Mouse (Mus musculus) embryonic facial prominence, embryonic 15.5 days (tissue): Measurements from ENCODE around the gene Gale. TPM values are rescaled to one million over a fixed set of nuclear protein-coding genes. Genes with fewer than 3 reads are reported as not detected.

Experiments used
- ATAC-seq: fragments of 200-750 bp; cut with Nextera tagmentation; 2 replicates; pipeline ENCODE4 v1.8.0; 2017; ENCODE audit warnings: low read depth, moderate TSS enrichment; ENCODE audit not compliant: insufficient number of reproducible peaks, low FRiP score, low TSS enrichment
- H3K27ac ChIP-seq: fragments of 300-500 bp; sonication (generic); replicated peaks from 2 replicates; pipeline ENCODE4 v1.5.1; 2015; ENCODE audit warnings: mild to moderate bottlenecking, inconsistent platforms
- H3K27me3 ChIP-seq: fragments of 300-500 bp; sonication (generic); 2 replicates; pipeline ENCODE4 v1.6.1; 2015; ENCODE audit warnings: inconsistent platforms
- H3K36me3 ChIP-seq: fragments of 300-500 bp; sonication (generic); 2 replicates; pipeline ENCODE4 v1.6.1; 2015; ENCODE audit warnings: mild to moderate bottlenecking, inconsistent platforms
- H3K4me1 ChIP-seq: fragments of 300-500 bp; sonication (generic); 2 replicates; pipeline ENCODE4 v1.6.1; 2015; ENCODE audit warnings: inconsistent platforms
- H3K4me2 ChIP-seq: fragments of 300-500 bp; sonication (generic); replicated peaks from 2 replicates; pipeline ENCODE4 v1.6.1; 2015; ENCODE audit warnings: mild to moderate bottlenecking, inconsistent platforms
- H3K4me3 ChIP-seq: fragments of 300-500 bp; sonication (generic); replicated peaks from 2 replicates; pipeline ENCODE4 v1.5.1; 2015; ENCODE audit warnings: mild to moderate bottlenecking, inconsistent platforms
- H3K9ac ChIP-seq: fragments of 300-500 bp; sonication (generic); 2 replicates; pipeline ENCODE4 v1.6.1; 2015; ENCODE audit warnings: inconsistent platforms
- H3K9me3 ChIP-seq: fragments of 300-500 bp; sonication (generic); replicated peaks from 2 replicates; pipeline ENCODE4 v1.6.1; 2016; ENCODE audit warnings: inconsistent platforms
- WGBS: fragments of 180-500 bp; shearing (Covaris S2); methylation state at CpG from one replicate; pipeline ENCODE4 v1.1.7; 2015; 5-methylcytosine and 5-hydroxymethylcytosine counted together
- polyA plus RNA-seq: library from polyadenylated mRNA; unstranded; fragments of >200 nt; fragmentation: Nextera tagmentation; extraction: Ambion mirVana; gene quantifications from 2 replicates; pipeline ENCODE4 v1.2.1, GENCODE M21; 2015

Gale gene
- 44.7 and 48.0 TPM in 2 replicates for polyA plus RNA-seq

DNA sequence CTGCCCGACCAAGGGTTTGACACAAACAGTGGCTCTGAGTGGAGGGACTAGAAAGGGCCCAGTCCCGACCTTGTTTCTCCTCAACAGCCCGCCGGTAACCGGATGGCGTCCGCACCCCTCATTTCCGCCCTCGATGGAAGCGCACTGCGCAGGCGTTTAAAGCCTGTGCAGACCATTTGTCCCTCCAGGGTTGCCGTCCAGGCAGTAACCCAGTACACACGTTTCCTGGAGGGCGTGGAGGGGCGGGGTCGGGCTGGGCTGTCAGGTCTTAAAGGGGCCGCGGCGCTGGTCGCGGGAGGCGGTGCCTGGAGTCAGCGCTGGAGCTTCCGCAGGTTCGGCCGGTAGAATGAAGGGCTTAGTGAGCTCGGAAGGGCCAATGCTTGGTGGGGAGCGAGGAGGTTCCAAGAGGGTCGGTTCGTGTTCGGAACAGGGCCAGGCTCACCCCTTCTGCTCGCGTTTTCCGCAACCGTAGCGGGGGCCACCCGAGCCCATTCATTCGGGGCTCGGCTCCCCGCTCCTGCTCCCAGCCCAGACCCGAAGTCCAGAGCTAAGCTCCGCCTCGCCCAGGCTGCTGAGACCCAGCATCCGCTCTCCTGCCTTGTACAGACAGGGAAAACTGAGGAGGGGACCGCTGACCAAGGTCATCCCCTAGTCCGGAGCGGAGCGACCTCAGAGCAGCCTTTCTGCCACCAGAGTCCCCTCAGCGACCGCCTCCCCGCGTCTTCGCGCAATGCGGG, at the start of gene Gale:
TSS of gene Gale (plus strand) at position 271 of the 737 bp plus-strand sequence.
- Histone ChIP-seq H3K4me2 (peak within 1 kb of the TSS; percentile 93), H3K27ac (peak within 1 kb of the TSS; percentile 93), H3K27me3 (no peaks in the 10 kb centered on the region), H3K4me3 (peak within 1 kb of the TSS; percentile 79), H3K4me1 (peaks cover 21% of the 10 kb centered on the region), H3K36me3 (peaks cover 66% of the 10 kb centered on the region), H3K9ac (peak within 1 kb of the TSS; percentile 74), H3K9me3 (no peaks in the 10 kb centered on the region)
- peak; percentile 93 for ATAC-seq
- WGBS = under 1% methylated on average over 56 of the region's 56 CpGs

DNA sequence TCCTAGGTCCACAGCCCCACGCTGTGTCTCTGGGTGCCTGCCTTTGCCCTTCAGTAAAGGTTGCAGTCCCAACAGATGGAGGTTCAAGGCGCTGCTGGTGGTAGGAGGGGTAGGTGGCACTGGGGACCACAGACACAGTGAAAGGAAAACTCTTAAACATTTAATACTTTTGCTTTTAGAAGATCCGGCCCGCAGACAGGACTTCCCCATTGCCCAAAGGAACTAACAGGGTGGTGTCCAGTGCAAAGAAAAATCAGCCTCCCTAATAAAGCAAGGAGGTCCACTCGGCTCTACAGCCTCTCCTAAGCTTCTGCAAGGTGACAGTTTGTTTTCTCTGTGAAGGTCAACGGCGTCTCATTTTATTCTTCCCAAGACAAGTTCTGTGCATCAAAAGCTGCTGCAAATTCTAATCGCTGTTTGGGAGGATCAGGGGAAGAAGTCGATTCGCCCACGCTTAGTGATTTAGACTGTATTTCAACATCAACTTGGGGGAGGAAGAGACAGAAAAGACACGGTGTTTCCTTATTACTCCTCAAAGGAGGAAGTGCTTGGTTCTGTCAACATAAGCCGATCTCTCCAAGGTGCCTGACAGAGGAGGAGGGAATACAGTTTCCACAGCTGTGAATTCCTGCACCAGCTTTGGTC, 44.8 kb upstream of the Gale start:
- H3K4me3 ChIP-seq = no peak overlapping the region
- H3K36me3 ChIP-seq = peaks cover 4% of the 10 kb centered on the region; the same call in 1 of the 2 replicates
- WGBS = 91% methylated on average over 13 of the region's 13 CpGs
- H3K4me2 ChIP-seq = no peak overlapping the region
- no peak overlapping the region for H3K27ac ChIP-seq
- H3K27me3 ChIP-seq = no peaks in the 10 kb centered on the region
- no peak overlapping the region for H3K9ac ChIP-seq
- H3K9me3 ChIP-seq = no peaks in the 10 kb centered on the region
- no peak for ATAC-seq
- H3K4me1 ChIP-seq = peaks cover 11% of the 10 kb centered on the region

DNA sequence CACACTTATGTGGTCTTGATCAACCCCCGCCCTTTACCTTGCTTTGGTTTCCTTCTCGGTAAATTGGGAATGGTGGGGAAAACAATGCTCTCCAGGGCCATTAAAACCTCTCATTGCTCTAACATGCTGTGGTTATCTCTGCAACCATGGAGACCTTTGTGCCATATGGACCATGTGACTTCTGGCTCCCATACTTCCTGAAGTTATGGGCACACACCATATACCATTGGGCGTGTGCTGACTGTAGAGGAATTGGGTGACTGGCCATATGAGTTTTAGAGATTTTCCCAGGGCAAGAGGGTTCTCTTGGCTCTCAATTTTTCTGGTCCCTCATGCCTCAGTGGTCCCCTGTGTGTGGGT, 44.3 kb upstream of the Gale start:
- H3K4me2 ChIP-seq = no peak overlapping the region
- H3K4me3 ChIP-seq = no peak overlapping the region
- H3K27ac ChIP-seq = no peak overlapping the region
- H3K9ac ChIP-seq = no peak overlapping the region
- ATAC-seq = no peak
- 87% methylated on average over 3 of the region's 3 CpGs for WGBS
- peaks cover 6% of the 10 kb centered on the region; the same call in 1 of the 2 replicates for H3K36me3 ChIP-seq
- H3K9me3 ChIP-seq = no peaks in the 10 kb centered on the region
- H3K27me3 ChIP-seq = no peaks in the 10 kb centered on the region
- H3K4me1 ChIP-seq = peaks cover 11% of the 10 kb centered on the region

DNA sequence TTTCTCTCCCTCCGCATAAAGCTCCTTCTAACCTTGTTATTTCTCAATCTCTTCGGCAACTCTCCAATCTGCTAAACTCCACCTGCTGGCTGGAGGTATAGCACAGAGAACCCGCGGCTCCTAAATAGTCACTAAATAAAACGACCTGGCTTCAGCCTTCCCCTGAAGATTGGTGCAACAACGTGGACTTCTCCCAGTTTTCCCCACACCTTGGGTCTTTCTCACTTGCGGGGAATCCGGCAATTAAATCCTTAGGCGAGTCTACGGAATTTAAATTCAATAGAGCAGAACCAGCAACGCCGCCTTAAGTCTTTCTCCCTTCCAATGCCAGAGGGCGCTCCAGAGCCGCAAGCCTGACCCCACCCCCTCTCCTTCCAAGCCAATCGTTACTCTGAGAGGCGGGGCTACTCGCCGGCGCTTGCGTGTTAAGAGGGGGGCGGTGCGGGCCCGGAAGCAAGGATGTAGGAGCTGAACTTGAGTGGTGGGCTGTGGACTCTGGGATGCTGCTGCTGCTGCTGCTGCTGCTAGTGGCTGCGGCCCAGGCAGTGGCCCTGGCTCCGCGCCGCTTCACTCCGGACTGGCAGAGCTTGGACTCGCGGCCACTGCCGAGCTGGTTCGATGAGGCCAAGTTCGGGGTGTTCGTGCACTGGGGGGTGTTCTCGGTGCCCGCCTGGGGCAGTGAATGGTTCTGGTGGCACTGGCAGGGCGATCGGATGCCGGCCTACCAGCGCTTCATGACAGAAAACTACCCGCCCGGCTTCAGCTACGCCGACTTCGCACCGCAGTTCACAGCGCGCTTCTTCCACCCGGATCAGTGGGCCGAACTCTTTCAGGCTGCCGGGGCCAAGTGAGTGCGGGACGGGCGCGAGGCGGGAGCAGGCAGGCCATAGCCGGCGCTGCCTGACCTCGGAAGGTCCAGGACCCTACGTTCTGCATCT, 43.0 kb upstream of the Gale start, which contains the start of gene Fuca1:
TSS of gene Fuca1 (plus strand) at position 432 of the 938 bp plus-strand sequence.
- no peaks in the 10 kb centered on the region for H3K27me3 ChIP-seq
- H3K27ac ChIP-seq = peak within 1 kb of the TSS; percentile 84
- H3K4me2 ChIP-seq = peak within 1 kb of the TSS; percentile 92
- H3K36me3 ChIP-seq = peaks cover 9% of the 10 kb centered on the region; the same call in 1 of the 2 replicates
- peaks cover 11% of the 10 kb centered on the region for H3K4me1 ChIP-seq
- H3K9ac ChIP-seq = peak within 1 kb of the TSS; percentile 63
- no peaks in the 10 kb centered on the region for H3K9me3 ChIP-seq
- peak within 1 kb of the TSS; percentile 81 for H3K4me3 ChIP-seq
- WGBS = 2% methylated on average over 60 of the region's 60 CpGs
- peak; percentile 94 for ATAC-seq

DNA sequence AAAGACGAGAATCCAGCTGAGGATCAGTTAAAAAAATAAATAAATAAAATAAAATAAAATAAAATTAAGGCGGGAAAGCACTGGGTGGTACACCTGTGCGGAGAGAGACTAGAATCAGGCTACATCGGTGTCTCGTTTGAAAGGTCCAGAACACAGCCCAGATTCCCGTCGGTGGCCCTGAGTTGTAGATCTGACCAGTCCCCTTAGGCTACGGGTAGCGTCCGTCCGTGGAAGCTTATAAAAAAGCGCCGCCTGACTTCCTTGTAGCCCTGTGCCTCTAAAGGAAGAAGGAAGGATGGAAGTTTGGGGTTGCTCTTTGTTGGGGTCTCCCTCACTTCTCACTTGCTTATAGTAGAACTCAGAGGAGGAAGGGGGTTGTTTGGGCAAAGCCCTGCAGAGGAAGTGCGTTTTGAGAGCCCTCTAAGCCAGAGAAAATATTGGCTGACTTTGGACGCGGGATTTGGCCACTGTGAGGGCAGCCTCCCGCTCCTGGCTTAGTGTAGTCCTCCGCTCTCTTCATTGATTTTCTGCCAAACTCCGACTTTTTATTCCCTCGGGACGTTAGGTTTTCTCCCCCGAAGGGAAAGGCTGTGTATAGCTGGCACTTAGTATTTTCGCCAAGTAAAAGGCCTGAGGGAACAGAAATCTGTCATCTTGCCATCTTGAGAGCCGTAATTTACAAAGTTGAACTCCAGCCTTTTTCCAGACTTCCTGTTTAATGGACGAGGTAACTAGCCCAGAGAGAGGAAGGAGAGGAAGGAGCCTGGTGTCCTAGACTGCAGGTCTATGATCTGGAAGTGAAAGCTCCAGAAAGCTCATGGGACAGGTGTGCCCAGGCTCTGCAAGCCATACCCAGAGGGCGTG, 42.0 kb upstream of the Gale start:
- Histone ChIP-seq H3K4me2 (peak overlapping the region; percentile 92), H3K27me3 (no peaks in the 10 kb centered on the region), H3K4me3 (peak overlapping the region; percentile 81), H3K27ac (peak overlapping the region; percentile 84), H3K9me3 (no peaks in the 10 kb centered on the region), H3K36me3 (peaks cover 16% of the 10 kb centered on the region; the same call in 1 of the 2 replicates), H3K4me1 (peaks cover 11% of the 10 kb centered on the region), H3K9ac (peak overlapping the region; percentile 63)
- no peak for ATAC-seq
- 4% methylated on average over 26 of the region's 26 CpGs for WGBS

DNA sequence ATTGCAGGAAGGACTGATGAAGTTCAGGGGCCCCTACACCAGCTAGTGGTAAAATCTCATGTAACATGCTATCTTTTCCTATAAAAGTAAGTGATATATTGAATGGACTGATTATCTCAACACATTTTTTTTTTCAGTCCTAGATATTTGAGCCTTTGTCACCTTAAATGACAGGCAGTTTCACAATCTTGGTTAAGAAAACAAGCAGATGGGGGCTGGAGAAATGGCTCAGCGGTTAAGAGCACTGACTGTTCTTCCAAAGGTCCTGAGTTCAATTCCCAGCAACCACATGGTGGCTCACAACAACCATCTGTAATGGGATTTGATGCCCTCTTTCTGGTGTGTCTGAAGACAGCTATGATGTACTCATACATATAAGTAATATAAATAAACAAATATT, 41.3 kb upstream of the Gale start:
- no peaks in the 10 kb centered on the region for H3K27me3 ChIP-seq
- peak overlapping the region; percentile 81; the same call in 1 of the 2 replicates for H3K4me3 ChIP-seq
- H3K27ac ChIP-seq = peak overlapping the region; percentile 84; the same call in 1 of the 2 replicates
- ATAC-seq = no peak
- H3K9ac ChIP-seq = no peak overlapping the region
- H3K9me3 ChIP-seq = no peaks in the 10 kb centered on the region
- WGBS = 78% methylated on average over 1 of the region's 1 CpGs
- H3K4me1 ChIP-seq = peaks cover 11% of the 10 kb centered on the region
- H3K36me3 ChIP-seq = peaks cover 19% of the 10 kb centered on the region; the same call in 1 of the 2 replicates
- H3K4me2 ChIP-seq = peak overlapping the region; percentile 92

DNA sequence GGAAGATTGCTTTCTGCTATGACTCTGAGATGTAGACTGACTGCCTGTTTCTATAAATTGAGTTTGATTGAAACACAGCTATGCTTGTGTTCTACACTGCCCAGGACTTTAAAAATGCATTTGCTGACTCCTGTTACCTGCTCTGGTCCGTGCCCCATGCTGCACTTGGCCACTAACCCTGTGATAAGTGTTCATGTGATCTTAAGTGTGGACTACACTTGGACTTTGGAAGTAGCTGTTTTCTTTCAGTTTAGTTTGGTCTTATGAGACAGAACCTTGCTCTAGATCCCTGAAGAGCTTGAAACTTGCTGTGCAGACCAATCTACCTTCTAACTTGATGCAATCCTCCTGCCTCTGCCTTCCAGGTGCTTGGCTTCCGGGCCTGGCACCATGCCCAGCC, 39.1 kb upstream of the Gale start:
- peaks cover 19% of the 10 kb centered on the region; the same call in 1 of the 2 replicates for H3K36me3 ChIP-seq
- no peak overlapping the region for H3K27ac ChIP-seq
- no peaks in the 10 kb centered on the region for H3K27me3 ChIP-seq
- 92% methylated on average over 2 of the region's 2 CpGs for WGBS
- H3K4me1 ChIP-seq = peaks cover 11% of the 10 kb centered on the region
- H3K9me3 ChIP-seq = no peaks in the 10 kb centered on the region
- no peak for ATAC-seq
- H3K9ac ChIP-seq = no peak overlapping the region
- no peak overlapping the region for H3K4me3 ChIP-seq
- H3K4me2 ChIP-seq = no peak overlapping the region

DNA sequence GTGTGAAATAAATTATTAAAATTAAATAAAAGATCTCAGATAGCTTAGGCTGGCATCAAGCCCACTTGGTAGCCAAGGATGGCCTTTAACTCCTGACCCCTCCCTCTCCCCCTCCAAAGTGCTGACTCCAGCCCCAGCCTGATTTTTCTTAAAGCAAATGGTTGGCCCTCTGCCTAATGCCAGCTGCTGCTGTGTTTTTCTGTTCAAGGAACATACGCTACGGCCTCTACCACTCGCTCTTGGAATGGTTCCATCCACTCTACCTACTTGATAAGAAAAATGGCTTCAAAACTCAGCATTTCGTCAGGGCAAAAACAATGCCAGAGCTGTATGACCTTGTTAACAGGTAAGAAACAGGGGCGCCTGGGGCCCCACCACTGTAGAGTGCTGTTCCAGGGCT, 38.2 kb upstream of the Gale start:
- no peak overlapping the region for H3K9ac ChIP-seq
- WGBS = 87% methylated on average over 5 of the region's 5 CpGs
- no peaks in the 10 kb centered on the region for H3K27me3 ChIP-seq

DNA sequence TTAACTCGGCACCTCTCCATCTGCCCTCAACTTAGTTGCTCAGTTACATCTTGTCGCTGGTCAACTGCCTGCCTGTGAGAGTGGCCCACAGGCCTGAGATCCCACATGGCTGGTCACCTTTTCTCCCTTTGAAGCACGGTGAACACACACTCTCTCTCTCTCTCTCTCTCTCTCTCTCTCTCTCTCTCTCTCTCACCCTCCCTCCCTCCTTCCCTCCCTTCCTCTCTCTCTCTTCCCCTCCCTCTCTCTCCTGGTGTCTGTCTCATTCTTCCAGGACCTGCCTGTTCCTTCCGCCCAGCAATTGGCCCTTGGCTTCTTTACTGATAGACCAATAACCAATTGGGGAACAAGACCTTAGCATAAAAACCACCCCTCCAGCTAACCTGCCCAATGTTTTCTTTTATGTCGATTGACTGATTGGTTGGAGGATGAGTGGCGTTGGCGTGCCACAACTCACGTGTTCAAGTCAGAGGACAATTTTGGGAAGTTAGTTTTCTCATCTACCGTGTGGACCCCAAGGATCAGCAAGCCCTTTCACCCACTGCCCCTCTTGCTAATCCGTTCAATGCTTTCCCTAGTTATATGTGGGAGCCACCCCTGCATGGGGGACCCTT, 37.2 kb upstream of the Gale start:
- Histone ChIP-seq H3K9me3 (no peaks in the 10 kb centered on the region), H3K36me3 (peaks cover 30% of the 10 kb centered on the region), H3K27me3 (no peaks in the 10 kb centered on the region), H3K4me2 (no peak overlapping the region), H3K4me1 (peaks cover 10% of the 10 kb centered on the region), H3K27ac (no peak overlapping the region), H3K9ac (no peak overlapping the region), H3K4me3 (no peak overlapping the region)
- no peak for ATAC-seq
- WGBS = 86% methylated on average over 10 of the region's 10 CpGs

More for the DNA sequence above, 38.2 kb upstream of the Gale start:
- no peaks in the 10 kb centered on the region for H3K9me3 ChIP-seq
- no peak overlapping the region for H3K4me2 ChIP-seq
- peaks cover 20% of the 10 kb centered on the region; the same call in 1 of the 2 replicates for H3K36me3 ChIP-seq
- H3K4me1 ChIP-seq = peaks cover 11% of the 10 kb centered on the region
- no peak for ATAC-seq
- H3K27ac ChIP-seq = no peak overlapping the region
- no peak overlapping the region for H3K4me3 ChIP-seq

DNA sequence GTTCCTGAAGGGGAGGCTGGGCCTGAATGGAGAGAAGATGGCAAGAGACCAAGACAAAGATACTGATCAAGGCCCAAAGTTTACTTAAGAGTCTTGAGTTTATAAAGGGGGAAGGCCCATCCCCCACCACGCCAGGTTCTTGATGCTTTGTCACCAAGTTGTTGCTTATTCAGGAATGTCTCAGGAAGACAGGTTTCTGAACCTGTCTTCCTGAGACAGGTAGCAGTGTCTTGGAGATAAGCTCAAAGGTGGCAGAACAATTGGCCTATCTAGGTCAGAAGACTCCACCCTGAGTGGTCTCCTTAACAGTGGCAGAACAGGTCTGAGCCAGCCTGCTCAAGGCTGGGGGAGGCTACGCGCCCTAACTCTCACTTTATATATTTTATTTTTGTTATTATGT, 36.7 kb upstream of the Gale start:
- peaks cover 5% of the 10 kb centered on the region for H3K4me1 ChIP-seq
- no peaks in the 10 kb centered on the region for H3K27me3 ChIP-seq
- no peak overlapping the region for H3K4me3 ChIP-seq
- H3K9me3 ChIP-seq = no peaks in the 10 kb centered on the region
- ATAC-seq = no peak
- no peak overlapping the region for H3K27ac ChIP-seq
- peaks cover 35% of the 10 kb centered on the region for H3K36me3 ChIP-seq
- WGBS = 87% methylated on average over 3 of the region's 3 CpGs
- H3K9ac ChIP-seq = no peak overlapping the region
- no peak overlapping the region for H3K4me2 ChIP-seq
